Comparison of ENCODE assay signal across 19 mouse cellular contexts in the genomic region with DNA sequence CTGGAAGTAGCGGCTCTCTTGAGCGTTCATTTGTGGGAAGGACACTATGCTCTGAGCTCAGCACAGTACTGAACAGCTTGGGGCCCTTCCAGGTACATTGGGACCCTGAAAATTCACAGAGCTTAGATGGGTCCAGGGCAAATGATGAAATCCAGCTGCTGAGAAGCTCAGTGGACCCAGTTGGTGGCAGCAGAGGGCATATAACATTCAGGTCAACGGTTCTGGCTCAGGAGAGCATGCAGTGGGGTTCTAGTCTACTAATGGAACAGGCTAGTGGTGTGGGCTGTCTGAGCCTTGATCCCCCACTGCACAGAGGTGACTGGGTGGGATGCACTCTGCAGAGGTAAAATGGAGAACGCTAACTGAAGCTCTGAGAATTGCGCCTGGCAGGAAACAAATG.
A peak's percentile ranks its signal among the peaks of the same experiment; 100 is the strongest.
DNase-seq lines count a peak whose midpoint lies in the region; ATAC-seq and TF ChIP-seq lines count a peak whose summit lies in the region.
"Had no signal": no experiment of that assay in that cellular context is flagged by ENCODE, and none has a peak within 500 bp of the region (broad histone marks: within the 10 kb centered on the region; RNA-seq: fewer than 3 reads in every experiment).

No protein-coding gene starts in this region.

- no peak overlapping the region for H3K9ac ChIP-seq in intestine, postnatal 0 days (ENCODE audit: low read depth, low read length)
- no peak overlapping the region for H3K9ac ChIP-seq in intestine, embryonic 15.5 days
- H3K9ac ChIP-seq in liver, postnatal 0 days (replicated peaks): no peak overlapping the region
- no peak overlapping the region for H3K9ac ChIP-seq in liver, embryonic 11.5 days (ENCODE audit: low read depth, low read length)

- no peak overlapping the region for H3K4me2 ChIP-seq in intestine, postnatal 0 days (replicated peaks; ENCODE audit: low read depth)
- H3K4me2 ChIP-seq in intestine, embryonic 15.5 days (replicated peaks): no peak overlapping the region
- H3K4me2 ChIP-seq in liver, postnatal 0 days (ENCODE audit: low read depth, low read length): no peak overlapping the region
- H3K4me2 ChIP-seq in liver, embryonic 11.5 days: no peak overlapping the region
- H3K4me2 ChIP-seq: heart, embryonic 11.5 days had no signal

- no peaks in the 10 kb centered on the region for H3K9me3 ChIP-seq in intestine, postnatal 0 days (ENCODE audit: control insufficient read depth)
- H3K9me3 ChIP-seq in intestine, embryonic 15.5 days: no peaks in the 10 kb centered on the region
- H3K9me3 ChIP-seq in liver, postnatal 0 days (ENCODE audit: low read length): no peaks in the 10 kb centered on the region
- no peaks in the 10 kb centered on the region for H3K9me3 ChIP-seq in liver, embryonic 11.5 days (ENCODE audit: control insufficient read depth, low read length)
- H3K9me3 ChIP-seq: limb, embryonic 10.5 days; megakaryocyte, embryonic 14.5 days had no signal

- DNase-seq in liver, postnatal 0 days: no peak
- DNase-seq in liver, embryonic 11.5 days (ENCODE audit: low spot score): no peak
- DNase-seq in thymus, postnatal 14 days: peak; percentile 47
- no peak for DNase-seq in thymus, postnatal 10 days (ENCODE audit: low spot score in 2 of 2)
- peak; percentile 42 for DNase-seq in thymus, postnatal 4 days
- DNase-seq in cerebellum, postnatal 4 days (ENCODE audit: low spot score in 2 of 2): no peak
- DNase-seq: cerebellum, adult 9-11 months; gastrocnemius, postnatal 25 days; heart, postnatal 4 days; kidney, adult 18-20 months; right cerebral cortex, adult 18-20 months had no signal

- 76% methylated on average over 5 of the region's 5 CpGs for WGBS in intestine, postnatal 0 days
- 80% methylated on average over 5 of the region's 5 CpGs for WGBS in intestine, embryonic 15.5 days
- 58% methylated on average over 5 of the region's 5 CpGs for WGBS in liver, postnatal 0 days (ENCODE audit: insufficient replicate concordance)
- WGBS in liver, embryonic 11.5 days: 71% methylated on average over 5 of the region's 5 CpGs

- H3K27ac ChIP-seq in intestine, postnatal 0 days (ENCODE audit: low read depth, low read length): no peak overlapping the region
- no peak overlapping the region for H3K27ac ChIP-seq in intestine, embryonic 15.5 days
- H3K27ac ChIP-seq in liver, postnatal 0 days (ENCODE audit: low read depth): no peak overlapping the region
- no peak overlapping the region for H3K27ac ChIP-seq in liver, embryonic 11.5 days (ENCODE audit: low read depth, low read length)
- H3K27ac ChIP-seq: limb, embryonic 10.5 days had no signal

- no peaks in the 10 kb centered on the region for H3K27me3 ChIP-seq in intestine, postnatal 0 days (replicated peaks; ENCODE audit: control insufficient read depth, insufficient read depth, low read length)
- H3K27me3 ChIP-seq in intestine, embryonic 15.5 days (replicated peaks): no peaks in the 10 kb centered on the region
- H3K27me3 ChIP-seq in liver, postnatal 0 days (ENCODE audit: insufficient read depth, low read length): no peaks in the 10 kb centered on the region
- H3K27me3 ChIP-seq in liver, embryonic 11.5 days (replicated peaks; ENCODE audit: control insufficient read depth, insufficient read depth, low read length): no peaks in the 10 kb centered on the region

- TF ChIP-seq CTCF in intestine, postnatal 0 days (IDR thresholded peaks at IDR 0.05; ENCODE audit: low read depth): peak; percentile 49
- TF ChIP-seq CTCF in liver, postnatal 0 days (IDR thresholded peaks at IDR 0.05; ENCODE audit: low read depth): peak; percentile 45

- no peaks in the 10 kb centered on the region for H3K4me1 ChIP-seq in intestine, postnatal 0 days (replicated peaks; ENCODE audit: control insufficient read depth, insufficient read depth, low read length)
- 0 out of 2 replicates have a peak, but pooled peaks cover 3% of the 10 kb centered on the region for H3K4me1 ChIP-seq in intestine, embryonic 15.5 days (replicated peaks)
- H3K4me1 ChIP-seq in liver, postnatal 0 days (ENCODE audit: insufficient read depth): peaks cover 25% of the 10 kb centered on the region
- no peaks in the 10 kb centered on the region for H3K4me1 ChIP-seq in liver, embryonic 11.5 days (replicated peaks; ENCODE audit: control insufficient read depth, insufficient read depth, low read length)

- no peak for TF ChIP-seq EP300 in liver, postnatal 0 days (IDR thresholded peaks at IDR 0.05; ENCODE audit: low read depth)

- H3K4me3 ChIP-seq in intestine, postnatal 0 days (ENCODE audit: low read depth, low read length): no peak overlapping the region
- H3K4me3 ChIP-seq in intestine, embryonic 15.5 days (replicated peaks): no peak overlapping the region
- no peak overlapping the region for H3K4me3 ChIP-seq in liver, postnatal 0 days (ENCODE audit: low read depth, low read length)
- H3K4me3 ChIP-seq in liver, embryonic 11.5 days (ENCODE audit: low read depth, low read length): no peak overlapping the region
- H3K4me3 ChIP-seq: limb, embryonic 10.5 days; megakaryocyte, embryonic 14.5 days had no signal

- no peak for ATAC-seq in intestine, postnatal 0 days
- ATAC-seq in intestine, embryonic 15.5 days: no peak
- ATAC-seq in liver, postnatal 0 days: no peak
- no peak for ATAC-seq in liver, embryonic 11.5 days (replicated peaks; ENCODE audit: low FRiP score)
- ATAC-seq: hindbrain, embryonic 16.5 days; midbrain, embryonic 16.5 days had no signal

- no peaks in the 10 kb centered on the region for H3K36me3 ChIP-seq in intestine, postnatal 0 days (ENCODE audit: control insufficient read depth, insufficient read depth)
- no peaks in the 10 kb centered on the region for H3K36me3 ChIP-seq in intestine, embryonic 15.5 days
- no peaks in the 10 kb centered on the region for H3K36me3 ChIP-seq in liver, postnatal 0 days (replicated peaks; ENCODE audit: insufficient read depth, low read length)
- H3K36me3 ChIP-seq in liver, embryonic 11.5 days (ENCODE audit: control insufficient read depth, insufficient read depth, low read length): no peaks in the 10 kb centered on the region
- H3K36me3 ChIP-seq: G1E; limb, embryonic 10.5 days had no signal

Comparison
In these comparisons a context has a peak if more than half of its experiments do, and no peak if none do; other contexts are left out.
1. DNase-seq: peak in thymus, postnatal 14 days (single experiment) and thymus, postnatal 4 days (single experiment); none in liver, postnatal 0 days (single experiment), liver, embryonic 11.5 days (single experiment), thymus, postnatal 10 days (0 of 2) and cerebellum, postnatal 4 days (0 of 2).